Mouse (Mus musculus) midbrain, embryonic 13.5 days (tissue): Measurements from ENCODE around the gene Plxna4. TPM values are rescaled to one million over a fixed set of nuclear protein-coding genes. Genes with fewer than 3 reads are reported as not detected.

Experiments used
- ATAC-seq: fragments of 200-750 bp; cut with Nextera tagmentation; 2 replicates; pipeline ENCODE4 v1.8.0; 2017; ENCODE audit warnings: mild to moderate bottlenecking, moderate TSS enrichment, moderate library complexity
- H3K27ac ChIP-seq: fragments of 300-500 bp; sonication (generic); 2 replicates; pipeline ENCODE4 v1.5.1; 2015; ENCODE audit warnings: inconsistent platforms, mild to moderate bottlenecking, moderate library complexity
- H3K27me3 ChIP-seq: fragments of 300-500 bp; sonication (generic); 2 replicates; pipeline ENCODE4 v1.6.1; 2015; ENCODE audit warnings: mild to moderate bottlenecking, inconsistent platforms
- H3K36me3 ChIP-seq: fragments of 300-500 bp; sonication (generic); 2 replicates; pipeline ENCODE4 v1.6.1; 2015; ENCODE audit warnings: mild to moderate bottlenecking, inconsistent platforms
- H3K4me1 ChIP-seq: fragments of 300-500 bp; sonication (generic); replicated peaks from 2 replicates; pipeline ENCODE4 v1.6.1; 2015; ENCODE audit warnings: inconsistent platforms
- H3K4me2 ChIP-seq: fragments of 300-500 bp; sonication (generic); replicated peaks from 2 replicates; pipeline ENCODE4 v1.6.1; 2015; ENCODE audit warnings: moderate library complexity, mild to moderate bottlenecking, inconsistent platforms
- H3K4me3 ChIP-seq: fragments of 300-500 bp; sonication (generic); replicated peaks from 2 replicates; pipeline ENCODE4 v1.5.1; 2015; ENCODE audit warnings: mild to moderate bottlenecking, inconsistent platforms
- H3K9ac ChIP-seq: fragments of 300-500 bp; sonication (generic); replicated peaks from 2 replicates; pipeline ENCODE4 v1.6.1; 2015; ENCODE audit warnings: mild to moderate bottlenecking, inconsistent platforms
- H3K9me3 ChIP-seq: fragments of 300-500 bp; sonication (generic); 2 replicates; pipeline ENCODE4 v1.6.1; 2016; ENCODE audit warnings: mild to moderate bottlenecking, inconsistent platforms
- WGBS: fragments of 180-500 bp; shearing (Covaris S2); methylation state at CpG from one replicate; pipeline ENCODE4 v1.1.7; 2015; 5-methylcytosine and 5-hydroxymethylcytosine counted together
- polyA plus RNA-seq: library from polyadenylated mRNA; unstranded; fragments of >200 nt; fragmentation: Nextera tagmentation; extraction: Ambion mirVana; gene quantifications from 2 replicates; pipeline ENCODE4 v1.2.1, GENCODE M21; 2015

Gene Plxna4
- polyA plus RNA-seq, 1 experiment from 2014 or later, result 9.5 TPM

DNA sequence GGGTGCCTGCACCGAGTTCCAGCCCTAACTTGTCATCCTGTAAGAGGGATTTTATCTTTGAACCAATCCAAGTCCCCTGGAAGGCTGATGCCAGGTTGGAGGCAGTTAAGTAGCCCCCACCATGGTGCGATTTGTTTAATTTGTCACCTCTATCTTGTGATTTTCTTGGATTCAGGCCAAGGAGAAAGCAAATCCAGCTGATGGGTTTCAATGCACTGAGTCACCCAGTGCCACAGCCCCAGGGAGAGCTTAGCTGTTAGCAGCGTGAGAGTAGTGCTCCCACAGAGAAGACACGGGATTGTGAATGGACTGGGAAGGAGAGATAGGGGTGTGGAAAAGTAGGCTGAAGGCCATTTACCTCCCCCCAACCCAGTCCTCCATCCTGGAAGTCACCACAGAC, 375.6 kb downstream of the Plxna4 start:
- no peak for ATAC-seq
- H3K4me2 ChIP-seq, result no peak overlapping the region
- no peaks in the 10 kb centered on the region for H3K9me3 ChIP-seq
- H3K27ac ChIP-seq, result no peak overlapping the region
- H3K36me3 ChIP-seq, result no peaks in the 10 kb centered on the region
- H3K27me3 ChIP-seq, result no peaks in the 10 kb centered on the region
- WGBS, result 54% methylated on average over 4 of the region's 4 CpGs
- H3K9ac ChIP-seq, result no peak overlapping the region
- H3K4me1 ChIP-seq, result no peaks in the 10 kb centered on the region
- H3K4me3 ChIP-seq, result no peak overlapping the region

DNA sequence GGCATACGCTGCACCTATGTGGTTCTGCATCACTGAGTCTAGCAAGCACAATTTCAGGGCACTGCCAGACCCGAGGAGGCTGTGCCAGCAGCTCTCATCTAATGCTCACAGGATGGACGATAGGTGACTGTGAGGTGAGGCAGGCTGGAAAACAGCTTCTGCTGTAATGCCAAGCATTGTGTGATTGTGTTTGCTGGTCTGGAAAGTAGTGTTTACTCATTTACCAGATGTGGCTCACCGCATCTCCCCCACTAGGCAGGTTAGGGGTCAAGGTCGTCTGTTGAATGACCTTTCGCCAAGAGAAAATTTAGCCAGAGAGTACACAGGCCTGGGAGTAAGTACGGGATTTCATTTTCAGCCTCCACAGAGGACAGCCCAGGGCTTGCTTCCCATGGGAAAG, 377.9 kb downstream of the Plxna4 start:
- no peak overlapping the region for H3K9ac ChIP-seq
- 79% methylated on average over 7 of the region's 7 CpGs for WGBS
- no peak overlapping the region for H3K27ac ChIP-seq
- no peaks in the 10 kb centered on the region for H3K9me3 ChIP-seq
- no peaks in the 10 kb centered on the region for H3K4me1 ChIP-seq
- ATAC-seq, result no peak
- 0 out of 2 replicates have a peak, but pooled peaks cover 3% of the 10 kb centered on the region for H3K36me3 ChIP-seq
- no peaks in the 10 kb centered on the region for H3K27me3 ChIP-seq
- H3K4me2 ChIP-seq, result no peak overlapping the region
- H3K4me3 ChIP-seq, result no peak overlapping the region

DNA sequence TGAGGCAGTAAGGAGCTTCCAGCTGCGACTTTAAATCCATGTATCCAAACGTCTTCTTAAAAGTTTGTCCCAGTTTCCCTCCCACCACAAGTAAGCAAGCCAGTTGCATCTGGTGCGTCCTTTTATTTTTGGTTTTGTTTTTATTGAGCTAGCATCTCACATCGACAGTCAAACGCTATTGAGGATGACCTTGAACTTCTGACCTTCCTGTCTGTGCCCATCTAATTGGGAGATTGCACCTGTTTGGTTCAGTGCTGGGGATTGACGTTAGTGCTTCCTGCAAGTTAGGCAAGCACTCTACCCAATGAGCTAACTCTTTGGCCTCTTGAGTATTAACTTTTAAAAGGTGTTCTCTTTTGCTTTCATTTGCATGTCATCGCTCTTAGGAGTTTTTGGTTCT, 379.0 kb downstream of the Plxna4 start:
- Histone ChIP-seq H3K9ac (no peak overlapping the region), H3K4me1 (peaks cover 3% of the 10 kb centered on the region; the same call in 1 of the 2 replicates), H3K9me3 (no peaks in the 10 kb centered on the region), H3K4me3 (no peak overlapping the region), H3K27me3 (no peaks in the 10 kb centered on the region), H3K27ac (no peak overlapping the region), H3K4me2 (no peak overlapping the region), H3K36me3 (0 out of 2 replicates have a peak, but pooled peaks cover 3% of the 10 kb centered on the region)
- 91% methylated on average over 7 of the region's 7 CpGs for WGBS
- ATAC-seq, result no peak

DNA sequence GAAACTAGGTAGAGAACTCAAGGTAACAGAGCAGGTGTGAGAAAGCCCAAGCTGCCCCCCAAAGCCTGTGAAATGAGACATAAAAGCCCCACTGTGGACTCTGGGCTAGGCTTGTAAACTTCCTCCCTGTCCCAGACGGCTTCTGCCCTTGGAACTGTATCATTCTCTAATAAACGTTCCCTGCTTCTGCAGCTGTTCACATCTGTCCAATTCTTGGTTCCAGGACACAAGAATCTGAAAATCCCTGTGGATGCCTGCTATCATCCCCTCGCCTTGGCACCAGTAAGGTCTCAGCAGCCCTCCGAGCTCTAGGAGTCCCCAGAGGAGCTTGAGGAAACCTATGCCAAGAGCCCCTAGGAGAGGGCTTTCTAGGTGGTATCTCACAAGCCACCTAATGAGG, 383.7 kb downstream of the Plxna4 start:
- H3K9me3 ChIP-seq, result no peaks in the 10 kb centered on the region
- no peak overlapping the region for H3K4me3 ChIP-seq
- no peak for ATAC-seq
- no peak overlapping the region for H3K27ac ChIP-seq
- H3K9ac ChIP-seq, result no peak overlapping the region
- H3K4me1 ChIP-seq, result peaks cover 18% of the 10 kb centered on the region
- no peaks in the 10 kb centered on the region for H3K27me3 ChIP-seq
- WGBS, result 94% methylated on average over 4 of the region's 4 CpGs
- peaks cover 3% of the 10 kb centered on the region; the same call in 1 of the 2 replicates for H3K36me3 ChIP-seq
- H3K4me2 ChIP-seq, result no peak overlapping the region

DNA sequence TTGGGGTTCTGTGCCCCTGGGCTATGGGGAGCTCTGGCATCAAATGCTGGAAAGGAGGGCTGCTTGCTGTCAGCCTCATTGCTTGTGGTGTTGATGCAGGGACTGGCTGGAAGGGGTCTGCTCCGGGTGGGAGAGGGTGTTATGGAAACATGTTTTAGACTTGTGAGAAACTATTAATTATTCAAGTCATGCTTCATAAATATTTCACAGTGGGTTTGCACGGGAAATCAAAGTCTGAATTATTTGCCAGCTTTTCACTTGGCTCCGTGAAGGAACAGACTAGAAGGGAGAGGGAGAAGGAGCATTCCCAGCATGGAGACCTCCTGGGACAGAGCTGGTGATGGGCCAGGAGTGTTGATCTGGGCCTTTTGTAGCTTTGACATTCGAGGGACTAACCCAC, 384.6 kb downstream of the Plxna4 start:
- peak overlapping the region; percentile 52; the same call in 1 of the 2 replicates for H3K27ac ChIP-seq
- ATAC-seq, result peak; percentile 56; the same call in 1 of the 2 replicates
- no peak overlapping the region for H3K4me2 ChIP-seq
- no peaks in the 10 kb centered on the region for H3K9me3 ChIP-seq
- no peak overlapping the region for H3K9ac ChIP-seq
- H3K4me1 ChIP-seq, result peaks cover 18% of the 10 kb centered on the region
- 41% methylated on average over 4 of the region's 4 CpGs for WGBS
- no peak overlapping the region for H3K4me3 ChIP-seq
- no peaks in the 10 kb centered on the region for H3K27me3 ChIP-seq
- peaks cover 3% of the 10 kb centered on the region; the same call in 1 of the 2 replicates for H3K36me3 ChIP-seq

GRCm38 (mm10) chr6:32202664-32203192, 385.3 kb downstream of the Plxna4 start:
- Histone ChIP-seq H3K27ac (0 out of 2 replicates have a peak overlapping the region, but pooled peaks have one; percentile 52), H3K4me2 (no peak overlapping the region), H3K4me1 (peaks cover 18% of the 10 kb centered on the region), H3K9me3 (no peaks in the 10 kb centered on the region), H3K9ac (no peak overlapping the region), H3K27me3 (no peaks in the 10 kb centered on the region), H3K4me3 (no peak overlapping the region), H3K36me3 (peaks cover 4% of the 10 kb centered on the region; the same call in 1 of the 2 replicates)
- ATAC-seq, result 0 out of 2 replicates have a peak, but pooled peaks have one; percentile 30
- WGBS, result 50% methylated on average over 1 of the region's 1 CpGs

DNA sequence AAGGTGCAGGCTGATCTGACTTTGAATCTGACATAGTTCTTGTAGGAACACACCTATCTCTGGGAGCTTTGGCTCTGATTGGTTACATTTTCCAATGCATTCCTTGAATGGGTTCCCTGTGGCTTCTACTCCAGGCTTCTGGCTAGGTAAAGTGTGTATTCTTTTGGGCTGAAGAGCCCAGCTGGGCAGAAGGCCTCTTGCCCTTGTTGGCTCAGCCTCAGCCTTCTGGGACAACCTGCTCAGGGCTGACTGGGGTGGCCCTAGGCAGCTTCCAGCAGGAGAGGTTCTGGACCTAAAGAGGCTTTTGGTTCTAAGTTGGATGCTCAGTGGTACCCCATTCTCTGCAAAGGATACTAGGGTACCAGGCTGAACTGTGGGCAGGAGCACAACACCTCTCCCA, 386.5 kb downstream of the Plxna4 start:
- no peaks in the 10 kb centered on the region for H3K9me3 ChIP-seq
- H3K36me3 ChIP-seq, result peaks cover 5% of the 10 kb centered on the region; the same call in 1 of the 2 replicates
- H3K27me3 ChIP-seq, result no peaks in the 10 kb centered on the region
- no peak overlapping the region for H3K27ac ChIP-seq
- H3K9ac ChIP-seq, result no peak overlapping the region
- peaks cover 18% of the 10 kb centered on the region for H3K4me1 ChIP-seq
- H3K4me3 ChIP-seq, result no peak overlapping the region
- no peak for ATAC-seq
- no peak overlapping the region for H3K4me2 ChIP-seq

GRCm38 (mm10) chr6:32199616-32200015, 388.4 kb downstream of the Plxna4 start:
- H3K4me3 ChIP-seq, result no peak overlapping the region
- H3K4me1 ChIP-seq, result peaks cover 18% of the 10 kb centered on the region
- ATAC-seq, result no peak
- no peaks in the 10 kb centered on the region for H3K27me3 ChIP-seq
- peaks cover 2% of the 10 kb centered on the region; the same call in 1 of the 2 replicates for H3K36me3 ChIP-seq
- no peak overlapping the region for H3K9ac ChIP-seq
- H3K9me3 ChIP-seq, result no peaks in the 10 kb centered on the region
- no peak overlapping the region for H3K27ac ChIP-seq
- 79% methylated on average over 2 of the region's 2 CpGs for WGBS
- no peak overlapping the region for H3K4me2 ChIP-seq

GRCm38 (mm10) chr6:32196913-32197312, 391.1 kb downstream of the Plxna4 start:
- Histone ChIP-seq H3K27me3 (no peaks in the 10 kb centered on the region), H3K27ac (no peak overlapping the region), H3K36me3 (peaks cover 12% of the 10 kb centered on the region), H3K4me3 (no peak overlapping the region), H3K4me2 (no peak overlapping the region), H3K9ac (no peak overlapping the region), H3K9me3 (no peaks in the 10 kb centered on the region), H3K4me1 (no peaks in the 10 kb centered on the region; the same call in 1 of the 2 replicates)
- no peak for ATAC-seq
- 86% methylated on average over 9 of the region's 9 CpGs for WGBS

GRCm38 (mm10) chr6:32193046-32193445, 394.9 kb downstream of the Plxna4 start:
- peaks cover 16% of the 10 kb centered on the region for H3K36me3 ChIP-seq
- ATAC-seq, result no peak
- 86% methylated on average over 2 of the region's 2 CpGs for WGBS

GRCm38 (mm10) chr6:32184402-32184985, 403.5 kb downstream of the Plxna4 start:
- Histone ChIP-seq H3K4me3 (no peak overlapping the region), H3K27ac (no peak overlapping the region), H3K27me3 (no peaks in the 10 kb centered on the region), H3K4me1 (no peaks in the 10 kb centered on the region), H3K9me3 (no peaks in the 10 kb centered on the region), H3K9ac (no peak overlapping the region), H3K36me3 (peaks cover 28% of the 10 kb centered on the region), H3K4me2 (no peak overlapping the region)
- no peak for ATAC-seq
- 99% methylated on average over 4 of the region's 4 CpGs for WGBS

More at GRCm38 (mm10) chr6:32193046-32193445, 394.9 kb downstream of the Plxna4 start:
- H3K4me3 ChIP-seq, result no peak overlapping the region
- H3K4me1 ChIP-seq, result no peaks in the 10 kb centered on the region; the same call in 1 of the 2 replicates
- no peak overlapping the region for H3K27ac ChIP-seq
- no peaks in the 10 kb centered on the region for H3K27me3 ChIP-seq
- no peaks in the 10 kb centered on the region for H3K9me3 ChIP-seq
- H3K9ac ChIP-seq, result no peak overlapping the region
- H3K4me2 ChIP-seq, result no peak overlapping the region

DNA sequence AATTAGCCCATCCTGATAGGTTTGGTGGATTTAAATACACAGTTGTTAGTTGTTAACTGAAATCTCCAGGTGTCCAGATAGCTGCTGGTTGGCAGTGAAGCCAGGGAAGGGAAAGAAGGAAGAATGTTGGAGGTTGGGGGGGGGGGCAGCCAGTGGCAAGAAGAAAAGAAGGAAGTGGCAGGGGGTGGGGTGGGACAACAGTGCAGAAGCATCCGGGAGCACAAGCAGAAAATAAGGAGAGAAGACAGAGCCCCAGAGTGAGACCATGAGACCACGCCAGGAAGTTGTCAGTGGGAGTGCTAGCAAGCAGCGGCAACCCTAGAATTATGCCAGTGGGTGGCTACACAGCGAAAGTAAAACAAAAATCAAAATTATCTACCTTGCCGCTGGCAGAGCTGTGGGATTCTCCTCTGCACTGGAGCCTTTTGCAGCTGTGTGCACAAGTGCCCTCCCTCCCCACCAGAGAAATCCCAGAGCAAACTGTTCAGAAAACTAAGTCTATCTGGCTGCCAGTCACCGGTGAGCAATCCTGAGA, 404.3 kb downstream of the Plxna4 start:
- no peaks in the 10 kb centered on the region for H3K27me3 ChIP-seq
- no peak overlapping the region for H3K4me3 ChIP-seq
- no peak for ATAC-seq
- H3K4me1 ChIP-seq, result no peaks in the 10 kb centered on the region
- no peak overlapping the region for H3K27ac ChIP-seq
- H3K9ac ChIP-seq, result no peak overlapping the region
- peaks cover 28% of the 10 kb centered on the region for H3K36me3 ChIP-seq
- H3K9me3 ChIP-seq, result no peaks in the 10 kb centered on the region
- WGBS, result 74% methylated on average over 6 of the region's 6 CpGs
- H3K4me2 ChIP-seq, result no peak overlapping the region
